Mouse (Mus musculus): ENCODE measurements around the gene Clgn. TPM values are rescaled to one million over a fixed set of nuclear protein-coding genes. Genes with fewer than 3 reads are reported as not detected.

The Clgn gene
- total and polyA plus RNA-seq, 3 experiments: 0.04 to 0.06 TPM; not detected in 1

DNA sequence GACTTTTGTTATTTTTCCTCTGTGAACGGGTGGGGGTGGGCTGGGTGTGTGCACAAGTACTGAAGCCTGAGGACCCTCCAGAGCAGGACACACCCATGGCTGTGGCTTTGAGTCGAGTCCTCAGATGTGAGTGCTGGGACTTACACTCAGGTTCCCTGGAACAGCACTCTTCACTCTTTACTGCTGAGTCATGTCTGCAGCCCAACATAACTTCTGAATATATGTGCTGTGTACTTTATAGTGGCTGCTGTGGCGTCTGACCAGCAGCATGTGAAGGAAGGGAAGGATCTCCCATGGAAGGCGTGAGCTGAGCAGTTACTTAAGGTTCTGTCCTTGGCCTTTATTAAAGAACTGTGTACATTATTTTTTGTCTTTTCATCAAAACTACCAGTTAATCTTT is 9.5 kb upstream of the Clgn start:
- Histone ChIP-seq H3K27me3 (ENCODE audit: control insufficient read depth in 1 of 2, insufficient read depth in 2 of 2, low read length in 2 of 2) (no peaks in the 10 kb centered on the region; a peak in 2 of 4 replicates), H3K27ac (ENCODE audit: control insufficient read depth, low read depth, low read length) (no peak overlapping the region), H3K4me3 (ENCODE audit: control insufficient read depth in 1 of 2, insufficient read depth in 1 of 2, low read depth in 2 of 2, low read length in 2 of 2) (no peak overlapping the region), H3K9ac (ENCODE audit: control insufficient read depth, low read depth, low read length, poor library complexity, severe bottlenecking) (no peak overlapping the region), H3K36me3 (ENCODE audit: control insufficient read depth in 1 of 2, insufficient read depth in 2 of 2, low read length in 2 of 2) (no peaks in the 10 kb centered on the region), H3K4me1 (ENCODE audit: control insufficient read depth in 1 of 2, insufficient read depth in 2 of 2, low read length in 2 of 2) (no peaks in the 10 kb centered on the region), H3K79me2 (ENCODE audit: control insufficient read depth, insufficient read depth, low read length, poor library complexity) (no peaks in the 10 kb centered on the region), H3K9me3 (replicated peaks; ENCODE audit: insufficient read depth, low read length) (no peaks in the 10 kb centered on the region)
- peak; percentile 6 for DNase-seq (ENCODE audit: low read depth, low spot score)
- TF ChIP-seq ZC3H11A (IDR thresholded peaks at IDR 0.05; ENCODE audit: low read depth, low read length): no peak
- TF ChIP-seq EP300 (IDR thresholded peaks at IDR 0.05; ENCODE audit: low read depth in 1 of 2, low read length in 2 of 2): no peak
- TF ChIP-seq MYC (IDR thresholded peaks at IDR 0.05; ENCODE audit: low read depth, low read length): no peak
- no peak for TF ChIP-seq NELFE (IDR thresholded peaks at IDR 0.05; ENCODE audit: low read depth, low read length)
- no peak for TF ChIP-seq SMC3 (IDR thresholded peaks at IDR 0.05; ENCODE audit: low read depth, low read length)
- TF ChIP-seq POLR2AphosphoS2 (IDR thresholded peaks at IDR 0.05; ENCODE audit: low read length): no peak
- no peak for TF ChIP-seq E2F4 (IDR thresholded peaks at IDR 0.05; ENCODE audit: borderline replicate concordance, low read depth, low read length)
- TF ChIP-seq ZMIZ1 (IDR thresholded peaks at IDR 0.05; ENCODE audit: low read depth, low read length): no peak
- TF ChIP-seq GATA1 (IDR thresholded peaks at IDR 0.05; ENCODE audit: low read depth, low read length): no peak
- no peak for TF ChIP-seq ELF1 (IDR thresholded peaks at IDR 0.05; ENCODE audit: low read depth, low read length)

DNA sequence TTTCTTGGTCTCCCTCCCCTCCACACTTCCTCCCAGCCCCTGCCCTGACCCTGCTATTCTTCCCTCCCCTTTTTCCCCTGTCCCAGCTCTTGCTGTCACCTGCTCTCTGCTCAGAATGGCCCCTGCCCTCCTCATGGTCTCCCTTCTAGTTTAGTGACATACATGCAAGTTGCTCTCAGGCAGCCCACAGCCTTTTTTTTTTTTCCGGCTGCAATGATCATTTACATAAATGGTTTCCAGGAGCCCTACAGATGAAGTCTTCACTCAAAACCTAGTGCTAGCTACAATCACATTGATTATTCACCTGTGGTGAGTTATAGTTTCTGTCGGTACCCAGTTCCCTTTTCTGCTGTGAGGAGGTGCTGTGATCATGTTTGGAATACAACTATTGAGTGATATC is 8.7 kb upstream of the Clgn start:
- Histone ChIP-seq H3K36me3 (ENCODE audit: control insufficient read depth in 1 of 2, insufficient read depth in 2 of 2, low read length in 2 of 2) (no peaks in the 10 kb centered on the region), H3K4me3 (ENCODE audit: control insufficient read depth in 1 of 2, insufficient read depth in 1 of 2, low read depth in 2 of 2, low read length in 2 of 2) (no peak overlapping the region), H3K27me3 (ENCODE audit: control insufficient read depth in 1 of 2, insufficient read depth in 2 of 2, low read length in 2 of 2) (no peaks in the 10 kb centered on the region; a peak in 1 of 4 replicates), H3K27ac (ENCODE audit: control insufficient read depth, low read depth, low read length) (no peak overlapping the region), H3K9me3 (replicated peaks; ENCODE audit: insufficient read depth, low read length) (no peaks in the 10 kb centered on the region), H3K79me2 (ENCODE audit: control insufficient read depth, insufficient read depth, low read length, poor library complexity) (no peaks in the 10 kb centered on the region), H3K9ac (ENCODE audit: control insufficient read depth, low read depth, low read length, poor library complexity, severe bottlenecking) (no peak overlapping the region), H3K4me1 (ENCODE audit: control insufficient read depth in 1 of 2, insufficient read depth in 2 of 2, low read length in 2 of 2) (no peaks in the 10 kb centered on the region)
- TF ChIP-seq MYB (IDR thresholded peaks at IDR 0.05; ENCODE audit: low read depth, low read length) (no peak), BHLHE40 (IDR thresholded peaks at IDR 0.05; ENCODE audit: borderline replicate concordance, low read depth, low read length) (no peak), UBTF (IDR thresholded peaks at IDR 0.05; ENCODE audit: borderline replicate concordance, insufficient read depth, low read depth, low read length) (no peak), EP300 (IDR thresholded peaks at IDR 0.05; ENCODE audit: low read depth in 1 of 2, low read length in 2 of 2) (no peak), NELFE (IDR thresholded peaks at IDR 0.05; ENCODE audit: low read depth, low read length) (no peak), E2F4 (IDR thresholded peaks at IDR 0.05; ENCODE audit: borderline replicate concordance, low read depth, low read length) (no peak)
- DNase-seq (ENCODE audit: low read depth, low spot score): no peak

DNA sequence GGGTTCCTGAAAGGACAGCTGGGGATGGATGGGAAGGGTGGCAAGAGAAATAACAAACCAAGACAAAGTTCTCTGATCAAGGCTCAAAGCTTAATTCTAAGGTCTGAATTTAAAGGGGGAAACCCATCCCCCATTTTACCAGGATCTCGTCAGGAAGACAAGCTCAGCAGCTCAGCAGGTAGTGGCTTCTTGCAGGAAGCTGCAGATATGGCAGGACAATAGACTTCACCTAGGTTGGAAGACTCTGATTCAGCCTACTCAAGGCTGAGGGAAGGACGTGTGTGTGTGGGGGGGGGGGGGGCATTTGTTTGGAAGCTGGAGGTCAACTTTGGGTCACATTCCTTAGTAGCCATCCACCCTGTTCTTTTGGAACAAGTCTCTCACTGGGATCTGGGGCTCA is 6.8 kb upstream of the Clgn start:
- TF ChIP-seq MAZ (IDR thresholded peaks at IDR 0.05; ENCODE audit: low read depth, low read length) (no peak), RAD21 (IDR thresholded peaks at IDR 0.05; ENCODE audit: low read depth, low read length) (no peak), EP300 (IDR thresholded peaks at IDR 0.05; ENCODE audit: low read depth in 1 of 2, low read length in 2 of 2) (no peak), TAL1 (IDR thresholded peaks at IDR 0.05; ENCODE audit: low read length) (no peak), ZC3H11A (IDR thresholded peaks at IDR 0.05; ENCODE audit: low read depth, low read length) (no peak), POLR2A (IDR thresholded peaks at IDR 0.05; ENCODE audit: control insufficient read depth in 1 of 2, insufficient read depth in 1 of 2, low read depth in 1 of 2, low read length in 2 of 2, poor library complexity in 1 of 2) (no peak), GATA1 (IDR thresholded peaks at IDR 0.05; ENCODE audit: low read depth, low read length) (no peak)
- no peaks in the 10 kb centered on the region for H3K4me1 ChIP-seq (ENCODE audit: control insufficient read depth in 1 of 2, insufficient read depth in 2 of 2, low read length in 2 of 2)
- H3K9me3 ChIP-seq (replicated peaks; ENCODE audit: insufficient read depth, low read length): no peaks in the 10 kb centered on the region
- no peak for DNase-seq (ENCODE audit: low read depth, low spot score)
- no peaks in the 10 kb centered on the region for H3K36me3 ChIP-seq (ENCODE audit: control insufficient read depth in 1 of 2, insufficient read depth in 2 of 2, low read length in 2 of 2)
- H3K9ac ChIP-seq (ENCODE audit: control insufficient read depth, low read depth, low read length, poor library complexity, severe bottlenecking): no peak overlapping the region
- H3K4me3 ChIP-seq (ENCODE audit: control insufficient read depth in 1 of 2, insufficient read depth in 1 of 2, low read depth in 2 of 2, low read length in 2 of 2): no peak overlapping the region
- no peak overlapping the region for H3K27ac ChIP-seq (ENCODE audit: control insufficient read depth, low read depth, low read length)
- no peaks in the 10 kb centered on the region; a peak in 1 of 4 replicates for H3K27me3 ChIP-seq (ENCODE audit: control insufficient read depth in 1 of 2, insufficient read depth in 2 of 2, low read length in 2 of 2)
- no peaks in the 10 kb centered on the region for H3K79me2 ChIP-seq (ENCODE audit: control insufficient read depth, insufficient read depth, low read length, poor library complexity)

Data from MEL (cell line).